Mouse (Mus musculus) ES-Bruce4 (cell line): ENCODE measurements around the gene Ubxn4.

Experiments used
- CTCF ChIP-seq: IDR thresholded peaks from one replicate; pipeline ENCODE4 v1.8.1; 2011; ENCODE audit warnings: low read depth, low read length
- EP300 ChIP-seq: IDR thresholded peaks from 2 replicates; pipeline ENCODE4 v1.6.1; 2011; ENCODE audit warnings: low read depth, low read length; ENCODE audit not compliant: insufficient read depth
- POLR2A ChIP-seq: IDR thresholded peaks from one replicate; pipeline ENCODE4 v1.8.1; 2011; ENCODE audit warnings: low read length; ENCODE audit not compliant: insufficient read depth

- no peak for TF ChIP-seq CTCF
- no peak for TF ChIP-seq EP300
- TF ChIP-seq POLR2A: no peak
Observed at GRCm38 (mm10) chr1:128295296-128295695, 51.5 kb downstream of the Ubxn4 start.
